Mouse (Mus musculus): Measurements from ENCODE around the gene Map3k4. TPM values are rescaled to one million over a fixed set of nuclear protein-coding genes. Genes with fewer than 3 reads are reported as not detected.
"Not testable (repeated sequence)": the region's sequence is repeated elsewhere in the genome, so short reads cannot be mapped to it uniquely, and the experiment has no call there.

The Map3k4 gene
- total RNA-seq, 2 experiments from 2014 or later = 45.1 to 54.7 TPM

- DNase-seq (ENCODE audit: low spot score in 2 of 2) = no peak
- intact Hi-C loops (cut with DNase I) = no loop called here
These were observed 9.1 kb downstream of the Map3k4 start for GRCm38 (mm10) chr17:12309493-12309892.

DNA sequence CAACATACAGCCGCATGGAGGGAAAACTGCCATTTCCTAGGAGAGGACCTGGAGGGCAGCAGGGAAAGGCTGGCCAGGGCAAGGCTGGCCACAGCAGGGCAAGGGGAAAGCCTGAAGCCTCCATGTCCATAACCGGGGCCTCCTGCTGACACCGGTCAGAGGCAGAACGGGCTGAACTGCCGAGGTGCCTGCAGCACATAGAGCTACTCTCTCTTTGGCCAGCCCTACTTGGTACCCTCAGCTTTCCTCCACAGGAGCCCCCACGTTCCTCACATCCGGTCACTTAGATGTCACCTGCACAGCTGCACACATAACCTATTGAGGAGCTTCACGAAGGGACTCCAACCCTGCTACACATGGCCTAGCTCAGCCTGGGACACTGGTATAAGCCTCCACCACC lies 9.5 kb downstream of the Map3k4 start:
- intact Hi-C loops (cut with DNase I) = no loop called here
- DNase-seq (ENCODE audit: low spot score in 2 of 2) = no peak

DNA sequence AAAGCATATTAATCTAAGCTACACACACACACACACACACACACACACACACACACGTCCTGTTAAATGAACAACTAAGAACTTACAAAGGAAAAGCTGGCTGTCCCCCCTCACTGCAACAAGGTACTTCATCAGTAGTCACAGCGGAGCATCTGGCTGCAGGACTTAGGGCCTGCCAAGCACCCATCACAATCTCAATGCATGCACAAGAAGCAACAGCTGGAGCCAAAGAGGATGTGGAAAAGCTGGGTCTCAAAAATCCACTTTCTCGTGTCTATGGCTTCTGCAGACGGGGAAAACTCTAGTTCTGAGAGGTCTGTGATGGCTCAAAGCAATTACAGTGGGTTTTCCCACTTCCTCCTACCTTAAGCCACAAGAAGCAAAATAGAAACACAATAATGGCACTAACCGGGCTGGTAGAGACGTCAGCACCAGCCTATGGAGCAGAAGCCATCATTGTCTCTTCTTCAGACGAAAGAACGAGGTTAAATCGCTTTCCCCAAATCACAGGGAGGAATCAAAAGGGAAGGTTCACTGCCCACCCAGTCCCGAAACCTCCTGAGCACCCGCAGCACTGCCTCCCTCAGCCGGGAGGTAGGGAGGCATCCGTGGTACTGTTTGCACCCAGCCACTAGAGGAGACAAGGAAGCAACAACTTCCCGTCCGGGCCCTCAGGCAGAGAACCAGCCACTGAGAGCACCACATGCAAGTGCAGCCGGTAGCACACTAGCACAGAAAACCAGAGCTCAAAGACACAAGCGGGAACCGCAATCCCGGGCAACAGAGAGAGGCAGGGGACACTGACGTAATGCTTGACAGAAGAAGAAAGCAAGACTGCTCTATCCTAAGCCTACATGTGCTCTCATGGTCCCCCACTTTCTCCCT lies 11.1 kb downstream of the Map3k4 start:
- intact Hi-C loops (cut with DNase I) = no loop called here
- DNase-seq (ENCODE audit: low spot score in 2 of 2) = no peak

DNA sequence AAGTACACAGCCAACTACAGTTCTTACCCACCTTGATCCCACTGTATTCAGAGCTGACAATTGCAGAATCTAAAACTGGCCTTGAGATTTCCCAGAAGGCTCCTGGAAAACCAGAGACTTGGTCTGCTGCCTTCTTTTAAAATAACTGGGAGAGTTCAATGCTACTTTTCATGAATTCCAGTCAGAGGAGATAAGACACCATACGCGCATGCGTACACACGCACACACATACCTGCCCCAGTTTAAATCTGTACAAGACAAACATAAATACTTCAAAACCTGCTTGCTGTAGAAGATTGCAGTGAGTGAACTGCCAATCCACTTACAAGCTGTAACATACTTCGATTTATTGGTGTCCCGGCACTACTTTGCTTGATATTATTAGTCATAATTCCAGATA lies 13.9 kb downstream of the Map3k4 start:
- intact Hi-C loops (cut with DNase I) = no loop called here
- no peak for DNase-seq (ENCODE audit: low spot score in 2 of 2)

- intact Hi-C loops (cut with DNase I) = no loop called here
- DNase-seq (ENCODE audit: low spot score in 2 of 2) = no peak
These were observed 17.5 kb downstream of the Map3k4 start for GRCm38 (mm10) chr17:12300896-12301706.

DNA sequence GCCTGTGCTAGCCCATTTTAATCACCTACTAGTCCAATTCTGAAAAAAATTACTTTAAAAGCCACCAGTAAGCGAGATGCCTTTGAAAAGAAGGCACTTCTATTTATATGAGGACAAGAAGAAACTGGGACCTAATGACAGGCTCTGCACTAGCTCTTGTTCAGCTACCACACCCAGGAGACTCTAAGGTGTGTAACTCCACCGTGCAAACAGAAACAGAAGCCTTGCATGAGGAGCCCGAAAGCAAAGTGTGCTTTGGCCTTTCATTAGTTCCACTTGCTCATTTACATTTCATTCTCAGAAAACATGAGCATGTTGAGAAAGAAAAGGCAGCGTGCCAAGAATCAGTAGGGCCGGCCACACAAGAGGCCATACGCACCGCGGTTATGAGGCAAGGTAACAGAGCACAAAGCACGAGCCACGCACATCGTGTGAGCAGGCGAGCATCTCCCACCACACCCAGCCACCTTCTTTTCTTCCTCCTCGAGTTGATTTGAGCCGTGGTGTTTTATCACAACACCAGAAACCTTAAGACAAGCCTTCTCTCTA lies 18.4 kb downstream of the Map3k4 start:
- DNase-seq (ENCODE audit: low spot score in 2 of 2) = no peak
- intact Hi-C loops (cut with DNase I) = no loop called here

- intact Hi-C loops (cut with DNase I) = loop anchor here (2.0 kb wide), 1 partner anchor 23 kb away; no protein-coding TSS in a partner anchor
- no peak for DNase-seq (ENCODE audit: low spot score in 2 of 2)
These were observed 19.2 kb downstream of the Map3k4 start for GRCm38 (mm10) chr17:12299371-12299770.

DNA sequence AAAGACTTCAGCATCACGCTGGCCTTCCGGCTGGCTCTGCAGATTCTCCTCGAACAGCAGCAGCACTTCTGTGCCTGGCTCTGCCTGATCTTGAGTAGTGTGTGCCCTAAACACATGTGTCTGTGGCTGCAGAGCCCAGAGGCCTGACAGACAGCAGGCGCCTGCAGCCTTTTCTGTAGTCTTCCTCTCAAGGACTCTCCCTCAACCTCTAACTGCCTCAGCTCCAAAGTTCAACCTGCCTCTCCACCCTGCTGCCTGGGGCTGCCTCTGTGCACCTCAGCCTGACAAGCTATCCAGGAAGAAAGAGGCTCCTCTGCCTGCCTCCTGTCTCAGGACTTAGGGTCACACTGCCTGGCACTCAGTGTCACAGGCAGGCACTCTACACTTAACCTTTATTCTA lies 20.6 kb downstream of the Map3k4 start:
- intact Hi-C loops (cut with DNase I) = loop anchor here (2.0 kb wide), 1 partner anchor 21 kb away; no protein-coding TSS in a partner anchor

DNA sequence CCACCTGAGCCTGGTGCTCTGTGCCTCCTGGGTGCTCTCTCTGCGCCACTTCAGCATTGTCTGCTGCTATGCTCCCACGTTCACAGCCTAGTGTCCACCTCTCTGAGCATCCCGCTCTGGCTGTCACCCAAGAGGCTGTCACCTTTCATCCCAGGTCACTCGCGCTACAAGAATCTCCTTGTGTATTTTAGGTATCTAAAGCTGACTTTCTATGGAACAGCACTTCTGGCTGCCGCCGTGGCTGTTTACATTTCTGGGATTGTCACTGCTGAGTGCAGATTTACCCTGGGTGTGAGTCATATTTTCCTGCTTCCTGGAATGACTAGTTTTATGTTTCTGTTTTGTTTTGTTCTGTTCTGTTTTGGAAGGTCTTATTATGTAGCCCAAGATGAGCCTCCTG lies 21.3 kb downstream of the Map3k4 start:
- no peak for DNase-seq (ENCODE audit: low spot score in 2 of 2)
- intact Hi-C loops (cut with DNase I) = no loop called here

More for the DNA sequence above, 20.6 kb downstream of the Map3k4 start:
- no peak for DNase-seq (ENCODE audit: low spot score in 2 of 2)

DNA sequence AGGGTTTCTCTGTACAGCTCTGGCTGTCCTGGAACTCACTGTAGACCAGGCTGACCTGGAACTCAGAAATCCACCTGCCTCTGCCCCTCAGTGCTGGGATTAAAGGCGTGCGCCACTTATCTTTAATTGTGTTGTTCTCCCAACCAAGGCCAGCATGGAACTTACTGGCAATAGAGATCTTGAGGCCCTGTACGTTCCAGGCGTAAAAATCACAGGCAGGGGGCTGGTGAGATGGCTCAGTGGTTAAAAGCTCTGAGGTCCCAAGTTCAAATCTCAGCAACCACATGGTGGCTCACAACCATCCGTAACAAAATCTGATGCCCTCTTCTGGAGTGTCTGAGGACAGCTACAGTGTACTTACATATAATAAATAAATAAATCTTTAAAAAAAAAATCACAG lies 22.7 kb downstream of the Map3k4 start:
- DNase-seq (ENCODE audit: low spot score in 2 of 2); intact Hi-C loops (cut with DNase I): not testable (repeated sequence)

GRCm38 (mm10) chr17:12294424-12294823 lies 24.2 kb downstream of the Map3k4 start:
- intact Hi-C loops (cut with DNase I) = no loop called here
- no peak for DNase-seq (ENCODE audit: low spot score in 2 of 2)

DNA sequence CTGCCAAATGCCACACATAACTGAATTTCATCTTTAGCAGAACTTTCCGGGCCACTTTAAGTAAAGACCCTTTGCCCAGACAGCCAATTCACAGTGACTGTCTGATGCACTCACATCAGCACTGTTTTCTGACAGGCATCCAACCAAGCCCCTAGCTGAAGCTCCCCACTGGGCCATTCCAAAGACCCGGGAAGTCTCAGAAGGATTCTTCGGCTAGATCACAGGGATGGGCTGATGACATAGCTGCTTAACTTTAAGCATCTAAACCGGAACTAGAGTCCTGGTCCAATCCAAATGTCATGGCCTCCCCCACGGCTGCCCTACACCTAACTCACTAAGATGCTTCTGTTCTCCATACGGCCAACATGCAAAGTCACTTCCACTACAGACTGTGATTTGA lies 25.0 kb downstream of the Map3k4 start:
- intact Hi-C loops (cut with DNase I) = no loop called here
- no peak for DNase-seq (ENCODE audit: low spot score in 2 of 2)

DNA sequence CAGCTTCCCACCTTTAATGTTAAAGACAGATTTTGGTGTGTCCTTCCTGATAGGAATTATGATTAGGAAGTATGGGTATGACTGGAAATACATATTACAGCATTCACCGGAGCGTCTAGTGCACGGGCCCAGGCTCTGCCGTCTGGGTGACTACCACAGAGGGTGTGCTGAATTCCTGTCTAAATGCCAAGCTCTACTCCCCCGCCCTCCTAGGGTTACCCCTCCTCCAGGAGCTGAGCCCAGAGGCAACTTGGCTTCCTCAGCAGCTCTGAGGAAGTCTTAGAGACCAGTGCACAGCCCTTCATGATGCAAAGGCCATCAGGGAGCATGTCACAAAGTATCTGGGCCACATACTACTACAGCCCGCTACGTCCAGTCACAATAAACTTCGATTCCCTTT lies 25.7 kb downstream of the Map3k4 start:
- intact Hi-C loops (cut with DNase I) = no loop called here
- DNase-seq (ENCODE audit: low spot score in 2 of 2) = no peak

DNA sequence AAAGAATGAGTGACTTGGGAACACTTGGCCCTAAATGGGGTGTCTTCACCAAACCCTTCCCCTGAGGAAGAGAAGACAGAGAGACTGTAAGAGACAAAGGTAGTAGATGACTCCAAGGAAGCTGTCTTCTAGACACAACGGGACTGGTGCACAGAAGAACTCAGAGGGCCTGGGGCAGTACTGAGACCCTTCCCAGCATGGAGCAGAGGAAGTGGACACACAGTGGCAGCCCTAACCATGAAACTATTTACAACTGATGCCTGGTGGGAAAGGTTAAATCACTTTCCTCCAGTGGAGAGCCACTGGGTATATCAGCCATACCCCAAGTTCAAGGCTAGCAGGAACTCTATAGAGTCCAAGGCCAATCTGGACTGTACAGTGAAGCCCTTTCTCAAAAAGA lies 26.2 kb downstream of the Map3k4 start:
- intact Hi-C loops (cut with DNase I) = no loop called here
- no peak for DNase-seq (ENCODE audit: low spot score in 2 of 2)

GRCm38 (mm10) chr17:12291151-12291550 lies 27.4 kb downstream of the Map3k4 start:
- no peak for DNase-seq (ENCODE audit: low spot score in 2 of 2)
- intact Hi-C loops (cut with DNase I) = no loop called here

DNA sequence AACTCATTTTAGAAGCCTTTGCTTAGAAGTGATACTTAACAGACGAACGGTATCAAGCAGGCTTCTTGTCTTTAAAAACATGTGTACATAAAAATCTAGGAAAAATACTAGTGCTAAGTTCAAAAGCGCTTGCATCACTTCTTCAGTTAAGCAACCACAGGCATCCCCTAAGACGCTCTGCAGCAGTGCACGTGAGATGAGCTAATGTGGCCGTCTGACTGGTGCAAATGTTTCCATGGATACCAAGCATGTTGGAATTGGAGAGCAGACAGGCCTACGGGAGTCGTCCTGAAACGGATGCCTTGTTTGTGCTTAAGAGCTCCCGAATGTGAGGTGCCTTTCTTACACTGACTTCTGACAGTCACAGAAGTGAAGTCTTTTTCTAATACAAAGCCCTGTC lies 27.9 kb downstream of the Map3k4 start:
- intact Hi-C loops (cut with DNase I) = no loop called here
- no peak for DNase-seq (ENCODE audit: low spot score in 2 of 2)

GRCm38 (mm10) chr17:12289836-12290235 lies 28.8 kb downstream of the Map3k4 start:
- intact Hi-C loops (cut with DNase I); DNase-seq (ENCODE audit: low spot score in 2 of 2): not testable (repeated sequence)

- intact Hi-C loops (cut with DNase I) = no loop called here
- DNase-seq (ENCODE audit: low spot score in 2 of 2) = no peak
These were observed 29.7 kb downstream of the Map3k4 start for GRCm38 (mm10) chr17:12288871-12289270.

GRCm38 (mm10) chr17:12279810-12280209 lies 38.8 kb downstream of the Map3k4 start:
- intact Hi-C loops (cut with DNase I) = no loop called here
- DNase-seq (ENCODE audit: low spot score in 2 of 2) = no peak

GRCm38 (mm10) chr17:12278073-12278472 lies 40.5 kb downstream of the Map3k4 start:
- intact Hi-C loops (cut with DNase I) = no loop called here
- no peak for DNase-seq (ENCODE audit: low spot score in 2 of 2)
